Mouse (Mus musculus): ENCODE measurements around the gene Gmpr2. TPM values are rescaled to one million over a fixed set of nuclear protein-coding genes. Genes with fewer than 3 reads are reported as not detected.
A peak's percentile ranks its signal among the peaks of the same experiment; 100 is the strongest.

Gene Gmpr2
- total RNA-seq, 4 experiments from 2014 or later: 19.9 to 24.2 (median 22.4) TPM

DNA sequence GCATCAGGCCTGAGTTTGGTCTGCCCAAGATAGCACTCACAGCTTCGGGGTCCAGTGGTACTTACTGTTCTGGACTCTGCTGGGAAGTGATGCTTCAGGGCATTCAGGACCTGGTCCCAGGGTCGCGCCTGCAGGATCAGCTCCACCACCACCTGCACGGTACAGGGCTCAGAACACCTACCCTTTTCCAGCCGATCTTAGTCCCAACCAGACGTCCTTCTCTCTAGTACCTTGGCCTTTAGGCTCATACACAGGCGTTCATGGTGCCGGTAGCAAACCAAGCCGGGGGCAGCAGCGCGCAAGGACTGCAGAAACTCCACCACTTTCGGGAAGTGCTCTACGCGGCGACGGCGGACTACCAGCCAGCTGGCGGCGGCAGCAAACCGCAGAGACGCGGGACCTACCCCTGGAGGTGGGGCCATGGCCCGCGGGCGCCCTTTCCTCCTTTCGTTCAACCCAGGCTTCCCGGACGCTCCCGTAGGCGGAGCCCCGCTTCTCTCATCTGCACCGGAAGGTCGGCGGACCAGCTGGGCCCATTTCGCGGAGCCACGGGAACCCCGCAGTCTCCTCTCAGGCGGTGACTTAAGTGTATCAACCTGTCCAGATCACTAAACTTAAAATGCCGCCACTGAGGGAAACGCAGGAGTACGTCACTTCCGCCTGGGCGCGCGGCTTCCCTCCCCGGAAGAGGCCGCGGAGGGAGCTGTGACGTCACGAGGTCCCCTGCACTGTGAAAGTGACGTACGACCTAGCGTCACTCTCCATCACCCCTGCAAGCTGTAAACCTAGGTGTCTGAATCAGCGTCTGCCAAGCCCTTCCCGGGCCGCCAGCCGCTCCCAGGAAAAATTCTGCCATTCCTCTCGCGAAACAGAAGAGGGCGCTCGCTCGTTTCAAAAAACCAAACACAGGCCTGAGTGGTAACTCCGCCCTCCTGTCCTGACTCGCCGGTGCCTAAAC, 9.7 kb downstream of the Gmpr2 start, which contains the start of gene Tinf2:
Tinf2 (minus strand) TSS at position 661 of the 958 bp plus-strand sequence.
- DNase-seq (ENCODE audit: low spot score in 2 of 2): peak; percentile 86 to 96

DNA sequence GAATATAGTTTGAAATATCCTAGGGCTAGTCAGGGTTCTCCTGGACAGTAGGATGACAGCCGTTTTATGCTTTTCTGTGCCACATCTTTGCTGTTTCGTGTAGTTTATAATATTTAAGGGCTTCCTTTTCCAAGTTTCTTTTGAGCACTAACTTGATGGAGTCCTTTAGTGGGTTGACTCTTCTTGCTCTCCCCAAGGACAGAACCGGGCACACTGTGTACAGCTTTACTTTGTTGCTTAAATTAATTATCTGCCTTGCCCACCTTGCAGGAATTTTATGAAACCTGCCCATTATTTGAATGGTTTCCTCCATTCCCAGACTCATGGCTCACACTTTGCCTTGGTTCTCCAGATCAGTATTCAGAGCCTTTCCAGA, 10.4 kb downstream of the Gmpr2 start:
- DNase-seq (ENCODE audit: low spot score in 2 of 2): no peak

DNA sequence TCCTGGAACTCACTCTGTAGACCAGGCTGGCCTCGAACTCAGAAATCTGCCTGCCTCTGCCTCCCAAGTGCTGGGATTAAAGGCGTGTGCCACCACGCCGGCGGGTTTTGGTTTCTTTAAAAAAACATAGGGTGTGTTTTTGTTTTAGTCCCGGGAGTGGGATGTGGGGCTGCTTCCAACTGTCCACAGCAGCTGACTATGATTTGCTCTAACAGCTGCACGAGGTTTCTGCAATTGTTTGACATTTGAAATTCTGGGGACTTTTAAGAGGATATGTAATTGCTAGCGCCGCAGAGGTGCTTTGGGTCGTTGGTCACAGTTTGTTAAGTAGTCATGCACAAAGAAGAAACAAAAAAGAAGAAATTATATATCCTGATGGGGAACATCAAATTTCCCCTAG, 17.7 kb downstream of the Gmpr2 start:
- DNase-seq (ENCODE audit: low spot score in 2 of 2): no peak

DNA sequence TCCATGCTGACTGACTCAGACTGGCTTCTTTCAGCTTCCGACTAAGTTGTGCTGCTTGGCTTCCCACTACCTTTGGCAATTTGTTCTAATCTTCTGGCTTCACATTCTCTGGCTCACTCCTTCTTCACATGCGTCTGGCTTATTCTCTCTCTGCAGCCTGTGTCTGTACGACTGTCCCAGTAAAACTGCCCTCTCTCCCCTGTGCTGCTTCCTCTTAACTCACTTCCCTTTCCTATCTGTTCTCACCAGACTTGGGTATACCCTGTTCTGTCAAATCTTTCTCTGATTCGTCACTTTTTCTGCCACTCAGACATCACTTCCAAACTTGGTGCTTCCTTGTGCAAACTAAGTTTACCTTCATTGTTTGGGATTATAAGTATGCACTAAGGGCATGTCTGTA, 25.5 kb downstream of the Gmpr2 start:
- no peak for DNase-seq (ENCODE audit: low spot score in 2 of 2)

DNA sequence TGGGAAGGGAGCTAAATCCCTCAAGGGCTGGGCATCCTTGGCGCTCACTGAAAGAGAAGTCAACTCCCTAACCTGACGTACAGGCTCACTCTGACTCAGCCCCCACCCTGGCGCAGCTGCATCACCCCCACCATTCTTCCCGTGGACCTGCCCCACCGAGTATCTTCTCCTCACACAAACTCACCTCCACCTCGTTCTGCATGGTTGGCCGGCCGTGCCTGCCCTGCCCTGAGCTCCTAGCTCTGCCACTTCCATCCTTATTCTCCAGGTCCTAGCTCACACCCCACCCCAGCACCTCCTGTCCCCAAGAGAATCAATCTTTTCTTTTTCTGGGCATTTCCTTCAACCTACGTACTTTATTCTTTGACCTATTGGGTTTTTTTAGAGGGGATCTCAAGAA, 29.4 kb downstream of the Gmpr2 start:
- DNase-seq (ENCODE audit: low spot score in 2 of 2): no peak

DNA sequence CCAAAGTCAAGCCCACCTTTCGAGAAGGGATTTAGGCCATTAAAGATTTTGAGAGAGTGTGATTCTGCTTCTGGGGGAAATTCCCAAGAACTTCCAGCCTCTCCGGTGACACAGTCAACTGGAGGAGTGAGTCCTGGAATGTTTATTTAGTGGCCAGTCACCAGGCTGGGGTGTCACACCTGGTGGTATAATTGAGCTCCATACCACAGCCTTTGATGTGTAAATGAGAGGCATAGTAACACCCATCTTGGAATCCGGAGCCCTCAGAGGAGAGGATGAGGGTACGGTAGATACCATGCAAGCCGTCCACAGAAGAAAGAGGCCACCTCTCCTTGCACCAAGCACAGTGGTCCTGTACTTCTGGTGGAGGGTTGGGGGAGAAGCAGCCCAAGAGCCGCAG, 31.0 kb downstream of the Gmpr2 start:
- no peak for DNase-seq (ENCODE audit: low spot score in 2 of 2)

DNA sequence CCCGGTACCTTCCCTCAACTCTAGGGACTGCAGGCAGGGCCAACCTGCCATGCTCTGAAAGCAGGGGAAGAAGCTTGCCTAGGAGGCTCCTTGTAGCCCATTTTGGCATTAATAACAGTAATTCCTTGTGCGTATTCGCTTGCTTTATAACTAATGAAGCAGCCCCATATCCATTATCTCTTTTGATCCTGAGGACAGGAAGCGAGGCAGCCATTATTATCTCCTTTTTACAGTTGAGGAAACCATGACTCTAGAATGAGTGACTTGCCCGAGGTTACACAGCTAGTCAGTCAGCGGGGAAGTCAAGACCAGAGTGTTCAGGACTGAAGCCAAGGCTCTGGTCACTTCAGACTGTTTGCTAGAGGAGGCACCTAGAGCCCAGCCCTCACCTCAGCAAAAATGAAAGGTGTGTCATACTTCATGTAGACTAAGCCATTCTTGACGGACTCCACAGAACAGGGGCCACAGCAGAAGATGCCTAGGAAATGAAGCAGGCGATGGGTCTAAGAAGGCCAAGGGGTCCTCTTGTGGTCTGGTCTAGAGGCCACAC, 34.4 kb downstream of the Gmpr2 start:
- DNase-seq (ENCODE audit: low spot score in 2 of 2): no peak

DNA sequence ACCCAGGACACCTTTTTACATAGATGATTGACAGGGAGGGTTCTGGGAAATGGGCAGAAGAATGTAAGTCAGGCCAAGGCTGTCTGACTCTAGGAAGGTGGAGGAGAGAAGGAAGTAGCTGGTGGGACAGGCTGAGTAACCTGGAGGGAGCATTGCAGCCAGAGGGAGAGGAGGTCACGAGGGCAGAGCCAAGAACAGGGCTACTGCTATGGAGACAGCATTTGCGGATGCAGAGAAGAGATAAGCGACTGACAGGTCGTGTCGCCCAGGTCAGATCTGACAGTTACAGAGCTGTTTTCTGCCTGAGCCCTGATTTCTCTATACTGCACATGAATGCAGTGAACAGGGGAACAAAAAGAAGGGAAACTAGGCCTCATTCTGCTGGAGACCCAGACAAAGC, 35.7 kb downstream of the Gmpr2 start:
- DNase-seq (ENCODE audit: low spot score in 2 of 2): no peak

DNA sequence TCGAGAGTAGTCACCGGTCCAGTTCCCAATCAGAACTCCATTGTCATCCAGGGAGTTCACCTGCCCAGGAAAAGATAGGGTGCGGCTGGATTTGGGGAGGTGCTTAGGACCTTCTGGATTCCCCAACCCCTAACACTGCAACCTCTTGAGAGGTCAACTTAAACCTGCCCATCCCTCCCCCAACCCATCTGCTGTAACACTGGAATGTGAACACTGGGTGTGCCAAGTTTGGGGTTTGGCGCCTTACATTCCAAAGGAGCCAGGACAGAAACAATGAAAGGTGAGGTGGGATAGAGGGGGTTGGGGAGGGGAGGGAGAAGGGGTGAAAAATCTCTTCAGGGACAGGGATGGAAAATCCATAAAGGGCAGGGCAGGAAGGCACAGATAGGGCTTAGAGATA, 37.8 kb downstream of the Gmpr2 start:
- no peak for DNase-seq (ENCODE audit: low spot score in 2 of 2)

DNA sequence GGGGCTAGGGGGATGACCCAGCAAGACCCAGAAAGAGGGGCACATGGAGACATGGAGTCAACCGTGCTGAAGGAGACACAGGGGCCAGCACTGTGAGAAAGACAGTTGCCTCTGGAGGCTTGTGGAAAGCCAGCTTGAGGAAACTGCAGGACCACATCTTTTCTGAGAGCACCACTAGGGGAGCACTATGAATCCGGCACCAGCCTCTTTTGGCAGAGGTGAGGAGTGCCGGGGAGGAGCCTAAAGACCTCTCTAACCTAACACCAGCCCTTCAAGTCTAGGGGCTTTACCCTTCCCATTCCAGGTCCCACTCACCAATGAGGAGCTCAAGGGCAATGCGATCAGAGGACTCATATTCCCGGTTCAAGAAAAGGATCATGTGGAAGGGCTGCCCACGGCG, 40.0 kb downstream of the Gmpr2 start:
- no peak for DNase-seq (ENCODE audit: low spot score in 2 of 2)

DNA sequence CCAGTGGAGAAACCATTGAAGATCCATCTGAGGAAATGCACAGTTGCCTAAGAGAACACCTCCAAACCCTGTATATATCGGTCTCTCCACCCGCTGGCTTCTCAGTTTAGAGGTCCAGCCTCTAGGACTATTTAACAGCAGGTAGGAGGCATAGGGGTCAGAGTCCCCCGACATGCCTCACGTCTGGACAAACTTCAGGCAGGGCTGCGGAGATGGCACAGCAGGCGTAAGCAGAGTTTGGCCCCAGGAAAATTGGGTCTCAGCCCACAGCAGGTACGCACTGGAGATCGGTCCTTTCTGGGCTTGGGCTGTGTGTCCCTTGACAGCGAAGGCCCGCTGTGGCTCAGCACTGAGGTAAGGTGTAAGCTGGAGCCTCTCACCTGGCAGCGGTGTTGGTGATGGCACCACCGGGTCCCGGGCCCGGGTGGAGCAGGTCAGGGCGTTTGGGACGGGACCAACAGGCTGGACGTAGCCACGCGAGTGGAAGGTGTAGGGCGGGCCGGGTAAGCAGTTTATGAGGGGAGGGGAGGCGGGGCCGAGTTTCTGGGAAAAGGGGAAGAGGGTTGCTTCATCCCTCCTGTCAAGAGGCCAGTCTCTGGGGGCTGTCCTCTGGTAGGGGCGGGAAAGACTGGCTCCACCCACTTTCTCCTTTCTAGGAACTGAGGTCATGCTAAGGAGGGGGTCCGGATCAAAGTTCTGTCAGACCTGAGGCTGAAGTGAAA, 41.4 kb downstream of the Gmpr2 start:
- DNase-seq (ENCODE audit: low spot score in 2 of 2): no peak

DNA sequence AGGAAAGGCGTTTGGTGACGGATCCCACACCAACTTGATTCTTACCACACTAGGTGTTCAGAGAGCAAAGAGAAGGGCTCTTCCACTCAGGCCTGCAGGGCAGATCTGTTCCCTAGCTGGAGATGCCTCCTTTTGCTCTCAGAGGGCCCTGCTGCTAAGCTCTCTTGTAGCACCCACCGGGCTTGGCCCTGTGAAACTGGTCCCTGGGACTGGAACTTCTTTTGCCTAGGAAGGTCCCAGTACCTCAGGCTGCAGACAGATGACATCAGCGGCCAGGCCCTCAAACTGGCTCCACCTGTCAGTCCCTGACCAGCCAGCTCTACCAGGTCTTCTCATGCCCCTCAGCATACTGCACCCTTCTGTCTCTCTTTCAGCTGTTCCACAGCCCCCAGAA, 42.0 kb downstream of the Gmpr2 start, which contains the start of gene Tgm1:
Tgm1 (minus strand) TSS at position 198 of the 394 bp plus-strand sequence.
- DNase-seq (ENCODE audit: low spot score in 2 of 2): no peak

DNA sequence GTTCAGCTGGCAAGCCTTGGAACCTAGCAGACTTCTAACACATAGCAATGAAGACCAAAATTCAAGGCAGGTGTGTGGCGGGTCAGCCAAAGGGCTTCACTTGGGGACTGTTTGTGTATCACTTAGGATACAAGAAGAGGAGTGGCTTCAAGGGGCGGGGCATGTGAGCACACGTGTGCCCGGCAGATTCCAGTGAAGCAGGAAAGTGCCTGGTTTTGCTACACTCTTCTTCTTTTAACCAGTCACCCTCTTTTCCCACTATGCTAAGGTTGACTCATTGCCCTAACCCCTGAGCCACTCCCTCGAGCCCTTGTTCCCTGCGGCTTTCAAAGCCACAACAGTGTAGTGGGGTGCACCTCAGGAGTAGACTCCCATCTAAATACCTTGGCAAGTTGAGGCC, 43.2 kb downstream of the Gmpr2 start:
- no peak for DNase-seq (ENCODE audit: low spot score in 2 of 2)

DNA sequence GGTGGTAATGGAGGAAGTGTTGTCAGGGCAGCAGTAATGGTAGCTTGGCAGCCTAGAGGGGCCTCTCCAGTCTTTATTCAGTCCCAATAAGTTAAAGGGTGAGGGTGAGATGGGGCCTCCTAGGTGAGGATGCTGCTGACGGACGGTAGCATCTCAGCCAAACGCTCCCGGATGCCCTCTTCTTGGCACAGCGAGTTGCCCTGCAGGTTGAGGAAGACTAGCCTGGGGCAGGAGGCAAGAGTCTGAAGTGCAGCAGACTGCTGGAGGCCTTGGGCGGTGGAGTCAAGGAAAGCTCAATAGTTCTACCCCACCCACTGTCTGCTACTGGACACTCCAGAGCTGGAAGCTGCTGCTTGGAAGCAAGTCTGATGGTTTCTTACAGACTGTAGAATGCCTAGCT, 44.5 kb downstream of the Gmpr2 start:
- DNase-seq (ENCODE audit: low spot score in 2 of 2): no peak

DNA sequence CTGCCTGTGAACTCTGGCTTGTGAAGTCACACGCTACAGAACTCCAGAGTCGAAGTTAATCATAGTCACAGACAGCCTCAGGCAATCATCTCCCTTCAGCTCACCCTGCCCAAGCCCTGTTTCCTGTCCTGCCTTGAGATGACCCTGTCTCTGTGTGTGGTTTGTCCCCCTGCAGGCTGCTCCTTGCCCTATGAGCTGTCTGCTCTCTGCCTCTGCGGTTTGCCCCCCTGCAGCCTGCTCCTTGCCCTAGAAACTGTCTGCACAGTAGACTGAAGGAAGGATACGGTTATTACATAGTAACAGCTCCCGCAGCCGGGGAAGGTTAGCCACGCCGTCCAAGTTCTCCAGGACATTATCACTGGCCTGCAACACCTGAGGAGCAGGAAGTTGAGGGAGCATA, 45.1 kb downstream of the Gmpr2 start:
- DNase-seq (ENCODE audit: low spot score in 2 of 2): no peak

DNA sequence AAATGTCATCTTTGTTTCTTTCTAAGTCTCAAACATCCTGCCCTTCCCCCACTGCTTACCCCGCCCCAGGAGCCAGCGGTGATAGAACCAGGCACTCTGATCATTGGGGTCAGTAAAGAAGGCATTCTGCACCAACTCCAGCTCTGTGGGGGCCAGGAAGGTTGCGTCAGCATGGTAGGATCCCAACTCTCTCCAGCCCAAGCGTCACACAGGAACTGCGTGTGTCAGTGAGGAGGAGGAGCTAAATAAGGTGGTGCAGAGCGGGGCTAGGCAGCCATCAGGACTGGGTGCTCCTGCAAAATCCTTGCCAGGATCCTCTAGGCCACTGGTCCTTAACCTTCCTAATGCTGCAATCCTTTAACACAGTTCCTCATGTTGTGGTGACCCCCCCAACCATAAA, 48.0 kb downstream of the Gmpr2 start:
- no peak for DNase-seq (ENCODE audit: low spot score in 2 of 2)

DNA sequence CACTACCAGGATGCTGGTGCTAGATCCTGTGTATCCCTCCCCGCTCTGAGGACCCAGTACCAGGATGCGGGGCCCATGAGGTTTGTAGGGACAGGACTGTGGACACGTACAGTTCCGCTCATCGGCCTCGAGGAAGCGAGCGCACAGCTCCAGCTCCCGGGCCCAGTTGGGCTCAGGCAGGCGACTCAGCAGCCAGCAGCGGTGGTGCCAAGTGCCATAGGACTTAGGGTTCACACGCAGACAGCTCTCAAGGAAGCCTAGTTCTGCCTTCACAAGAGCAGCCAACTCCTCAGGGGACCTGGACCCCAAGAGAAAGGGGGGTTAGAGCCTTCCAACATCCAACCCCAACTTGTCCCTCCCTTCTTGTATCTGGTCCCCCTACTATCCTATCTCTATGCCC, 48.9 kb downstream of the Gmpr2 start:
- no peak for DNase-seq (ENCODE audit: low spot score in 2 of 2)

DNA sequence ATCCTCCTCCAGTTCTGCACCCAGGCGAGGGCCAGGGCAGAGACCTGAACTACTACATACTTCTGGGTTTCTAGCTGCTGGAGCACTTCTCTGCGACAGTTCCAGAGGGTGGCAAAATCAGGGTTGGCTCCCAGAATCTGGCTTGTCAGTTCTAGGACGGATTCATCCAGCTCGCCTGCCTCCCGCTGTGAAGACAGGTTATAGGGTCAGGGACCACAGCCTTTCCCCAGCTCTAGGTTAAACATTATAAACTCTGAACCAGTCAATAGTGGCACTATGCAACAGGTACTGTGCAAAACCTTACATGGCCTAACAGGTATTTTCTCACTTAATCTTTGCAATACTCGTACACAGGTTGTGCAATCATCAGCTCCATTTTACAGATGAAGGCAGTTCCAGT, 49.3 kb downstream of the Gmpr2 start:
- DNase-seq (ENCODE audit: low spot score in 2 of 2): no peak

DNA sequence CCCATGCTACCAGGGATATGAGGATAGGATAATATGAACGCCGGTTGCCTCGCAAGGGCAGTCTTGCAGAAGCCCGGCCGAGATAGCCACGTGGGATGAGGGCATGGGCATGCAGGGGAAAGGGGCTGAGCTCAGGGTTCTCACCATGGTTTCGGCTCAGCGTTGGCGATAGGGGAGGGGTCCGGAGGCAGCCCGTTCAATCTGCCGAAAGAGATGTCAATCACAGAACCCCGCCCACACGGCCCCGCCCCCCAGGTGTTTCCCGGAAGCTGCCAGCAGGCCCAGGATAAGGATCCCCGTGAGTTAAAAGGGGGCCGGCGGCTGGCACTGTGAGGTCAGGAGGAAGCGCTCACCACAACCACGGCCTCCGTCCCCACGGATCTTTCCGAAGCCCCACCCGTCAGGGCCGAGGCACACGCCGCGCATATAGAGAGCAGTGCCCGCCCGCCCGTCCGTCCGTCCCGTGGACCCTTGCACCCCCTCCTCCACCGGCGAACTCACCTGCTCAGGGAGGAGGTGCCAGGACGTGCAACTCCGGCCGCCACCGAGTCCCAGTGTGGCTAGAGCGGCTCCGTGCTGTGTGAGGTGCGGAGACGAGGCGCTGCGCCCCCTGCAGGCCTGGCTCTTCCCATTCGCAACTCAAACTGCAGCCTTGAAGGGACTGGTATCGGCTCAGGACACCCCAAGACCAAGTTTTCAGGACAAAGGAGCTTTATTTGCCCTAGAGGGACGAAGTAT, 50.1 kb downstream of the Gmpr2 start, which contains the start of gene Rabggta:
Rabggta (minus strand) TSS at position 564 of the 738 bp plus-strand sequence.
- DNase-seq (ENCODE audit: low spot score in 2 of 2): peak; percentile 85 to 92

DNA sequence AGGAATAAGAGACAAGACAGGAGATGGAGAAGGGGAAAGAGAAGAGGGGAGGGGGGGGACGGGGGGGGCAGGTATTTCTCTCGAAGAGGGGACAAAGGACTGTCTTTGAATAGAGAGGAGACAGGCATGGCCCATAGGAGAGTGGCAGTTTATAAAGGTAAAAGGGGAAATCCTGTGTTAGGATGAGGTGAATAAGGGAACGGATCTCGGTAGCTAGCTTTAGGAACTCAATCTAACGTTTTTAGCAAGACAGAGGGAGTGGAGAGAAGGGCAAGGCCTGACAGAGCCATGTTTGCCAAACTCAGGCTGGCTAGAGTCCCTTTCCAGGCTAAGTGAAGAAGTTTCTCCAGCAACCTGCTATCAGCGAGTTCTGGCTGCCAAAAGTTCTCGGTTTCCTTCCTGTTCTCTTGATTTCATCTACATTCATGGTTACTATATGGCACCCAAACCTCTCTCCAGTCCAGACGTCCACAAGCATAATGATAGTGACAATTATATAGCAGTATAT, 50.8 kb downstream of the Gmpr2 start:
- DNase-seq (ENCODE audit: low spot score in 2 of 2): no peak

DNA sequence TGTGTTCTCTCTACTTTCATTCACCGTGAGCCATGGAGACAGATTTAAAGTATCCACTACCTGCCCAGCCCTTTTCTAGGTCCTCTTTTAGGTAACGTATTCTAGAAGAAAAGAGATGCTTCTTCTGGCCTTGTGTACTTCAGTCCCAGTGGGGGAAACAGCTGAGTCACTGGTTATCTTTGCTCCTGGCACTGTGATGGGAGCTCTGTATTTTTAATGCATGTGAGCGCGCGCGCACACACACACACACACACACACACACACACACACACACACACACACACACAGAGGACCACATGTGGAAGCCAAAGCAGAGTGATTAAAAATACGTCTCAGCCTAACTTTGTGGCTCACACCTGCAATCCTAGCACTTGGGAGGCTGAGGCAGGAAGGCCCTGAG, 51.7 kb downstream of the Gmpr2 start:
- no peak for DNase-seq (ENCODE audit: low spot score in 2 of 2)
